Mouse (Mus musculus): ENCODE data around the gene Clrn3.
"Not testable (repeated sequence)": the region's sequence is repeated elsewhere in the genome, so short reads cannot be mapped to it uniquely, and the experiment has no call there.

Clrn3 gene

GRCm38 (mm10) chr7:135534548-135535189 lies 6.2 kb upstream of the Clrn3 start:
- DNase-seq: no peak

GRCm38 (mm10) chr7:135529068-135529467 lies 614 bp upstream of the Clrn3 start:
- no peak for DNase-seq

GRCm38 (mm10) chr7:135527169-135527568 lies 1.3 kb downstream of the Clrn3 start:
- DNase-seq: no peak

- DNase-seq: no peak
Measured at GRCm38 (mm10) chr7:135526574-135527152, 1.8 kb downstream of the Clrn3 start.

- no peak for DNase-seq
Measured at GRCm38 (mm10) chr7:135524424-135524967, 4.0 kb downstream of the Clrn3 start.

- DNase-seq: no peak
Measured at GRCm38 (mm10) chr7:135523981-135524380, 4.5 kb downstream of the Clrn3 start.

- DNase-seq: no peak
Measured at GRCm38 (mm10) chr7:135521755-135522512, 6.5 kb downstream of the Clrn3 start.

GRCm38 (mm10) chr7:135520241-135520640 lies 8.2 kb downstream of the Clrn3 start:
- DNase-seq: no peak

- no peak for DNase-seq
Measured at GRCm38 (mm10) chr7:135517191-135517590, 11.3 kb downstream of the Clrn3 start.

GRCm38 (mm10) chr7:135511723-135512122 lies 16.7 kb downstream of the Clrn3 start:
- DNase-seq: no peak

- DNase-seq: no peak
Measured at GRCm38 (mm10) chr7:135510431-135510830, 18.0 kb downstream of the Clrn3 start.

- DNase-seq: no peak
Measured at GRCm38 (mm10) chr7:135509272-135509671, 19.2 kb downstream of the Clrn3 start.

GRCm38 (mm10) chr7:135508602-135509001 lies 19.9 kb downstream of the Clrn3 start:
- DNase-seq: no peak

GRCm38 (mm10) chr7:135506506-135506905 lies 21.9 kb downstream of the Clrn3 start:
- not testable (repeated sequence) for DNase-seq

GRCm38 (mm10) chr7:135499403-135499802 lies 29.1 kb downstream of the Clrn3 start:
- no peak for DNase-seq

- DNase-seq: no peak
Measured at GRCm38 (mm10) chr7:135498565-135499186, 29.8 kb downstream of the Clrn3 start.

- DNase-seq: no peak
Measured at GRCm38 (mm10) chr7:135495303-135495702, 33.2 kb downstream of the Clrn3 start.

- DNase-seq: no peak
Measured at GRCm38 (mm10) chr7:135490500-135490886, 38.0 kb downstream of the Clrn3 start.

GRCm38 (mm10) chr7:135489724-135490499 lies 38.5 kb downstream of the Clrn3 start:
- DNase-seq: no peak

- no peak for DNase-seq
Measured at GRCm38 (mm10) chr7:135488214-135488810, 40.1 kb downstream of the Clrn3 start.

- peak; percentile 78 for DNase-seq
Measured at GRCm38 (mm10) chr7:135487423-135487822, 41.0 kb downstream of the Clrn3 start.

Data from right cerebral cortex, postnatal 14 days (tissue).